Mouse (Mus musculus) MEL (cell line): ENCODE results near the gene Hs6st3.

Experiments
- CHD2 ChIP-seq: IDR thresholded peaks from 2 replicates; pipeline ENCODE4 v1.6.1; 2011; ENCODE audit warnings: low read length, improper control_type of control experiment
- CTCF ChIP-seq, 3 experiments: IDR thresholded peaks in 2 of 3; conservative IDR thresholded peaks in 1 of 3; 2 replicates each; pipeline ENCODE4 v1.5.1; 2011 to 2012; ENCODE audit warnings: low read length in 3 of 3, low read depth in 2 of 3, mild to moderate bottlenecking in 2 of 3, improper control_type of control experiment in 1 of 3, inconsistent platforms in 1 of 3, mixed read lengths in 1 of 3, moderate library complexity in 1 of 3; ENCODE audit not compliant: control insufficient read depth in 1 of 3, insufficient read depth in 1 of 3, poor library complexity in 1 of 3, severe bottlenecking in 1 of 3
- MAX ChIP-seq: IDR thresholded peaks from 2 replicates; pipeline ENCODE4 v1.6.1; 2011; ENCODE audit warnings: low read length, improper control_type of control experiment
- MEF2A ChIP-seq: IDR thresholded peaks from 2 replicates; pipeline ENCODE4 v1.6.1; 2014; ENCODE audit warnings: low read depth, mild to moderate bottlenecking, inconsistent platforms, low read length, improper control_type of control experiment; ENCODE audit not compliant: poor library complexity, insufficient replicate concordance, severe bottlenecking; ENCODE audit errors: extremely low read depth
- MYC ChIP-seq: IDR thresholded peaks from 2 replicates; pipeline ENCODE4 v1.6.1; 2011; ENCODE audit warnings: low read depth, mild to moderate bottlenecking, low read length, improper control_type of control experiment, moderate library complexity
- POLR2A ChIP-seq, 2 experiments: IDR thresholded peaks; 2 replicates each; pipeline ENCODE4 v1.6.1; 2011 to 2012; ENCODE audit warnings: low read length in 2 of 2, mild to moderate bottlenecking in 2 of 2, control low read depth in 1 of 2, improper control_type of control experiment in 1 of 2, low read depth in 1 of 2, moderate library complexity in 1 of 2; ENCODE audit not compliant: control insufficient read depth in 1 of 2, insufficient read depth in 1 of 2, poor library complexity in 1 of 2
- TAL1 ChIP-seq: IDR thresholded peaks from 2 replicates; pipeline ENCODE4 v1.6.1; 2012; ENCODE audit warnings: mild to moderate bottlenecking, inconsistent platforms, low read length, moderate library complexity, mixed read lengths
- USF2 ChIP-seq, 2 experiments: IDR thresholded peaks; 2 replicates each; pipeline ENCODE4 v1.6.1; 2011 to 2012; ENCODE audit warnings: improper control_type of control experiment in 2 of 2, low read length in 2 of 2, borderline replicate concordance in 1 of 2, inconsistent platforms in 1 of 2, low read depth in 1 of 2, mild to moderate bottlenecking in 1 of 2; ENCODE audit not compliant: insufficient read depth in 1 of 2
- ZNF384 ChIP-seq: IDR thresholded peaks from 2 replicates; pipeline ENCODE4 v1.6.1; 2012; ENCODE audit warnings: low read depth, mild to moderate bottlenecking, inconsistent platforms, low read length, improper control_type of control experiment

- TF ChIP-seq ZNF384 (no peak), CHD2 (no peak), CTCF (IDR thresholded peaks at IDR 0.05 in 2 of 3, conservative IDR thresholded peaks at IDR 0.05 in 1 of 3; ENCODE audit: control insufficient read depth in 1 of 3, insufficient read depth in 1 of 3, low read depth in 2 of 3, low read length in 3 of 3, poor library complexity in 1 of 3, severe bottlenecking in 1 of 3) (no peak), MEF2A (no peak), MAX (no peak), POLR2A (IDR thresholded peaks at IDR 0.05; ENCODE audit: control insufficient read depth in 1 of 2, insufficient read depth in 1 of 2, low read depth in 1 of 2, low read length in 2 of 2, poor library complexity in 1 of 2) (no peak), TAL1 (no peak), USF2 (IDR thresholded peaks at IDR 0.05; ENCODE audit: borderline replicate concordance in 1 of 2, insufficient read depth in 1 of 2, low read depth in 1 of 2, low read length in 2 of 2) (no peak), MYC (no peak)
Measured at GRCm38 (mm10) chr14:119604327-119604726, 466.2 kb downstream of the Hs6st3 start.
